Mouse (Mus musculus) G1E (cell line): ENCODE results near the gene Sult1b1. TPM values are rescaled to one million over a fixed set of nuclear protein-coding genes. Genes with fewer than 3 reads are reported as not detected.

Source experiments
- ATAC-seq: 2 replicates; pipeline ENCODE4 v1.8.0; 2016; ENCODE audit warnings: mild to moderate bottlenecking; ENCODE audit not compliant: insufficient number of reproducible peaks, poor library complexity, low FRiP score, severe bottlenecking; ENCODE audit errors: extremely low read depth
- DNase-seq: peaks from one replicate; pipeline ENCODE4 v3.0.0; 2012; ENCODE audit warnings: low spot score
- H3K27me3 ChIP-seq: 2 replicates; pipeline ENCODE4 v1.6.1; 2012; ENCODE audit warnings: mild to moderate bottlenecking, low read length, inconsistent platforms; ENCODE audit not compliant: insufficient read depth
- H3K36me3 ChIP-seq: replicated peaks from 2 replicates; pipeline ENCODE3; 2012; ENCODE audit warnings: mild to moderate bottlenecking, inconsistent platforms
- H3K4me1 ChIP-seq: 2 replicates; pipeline ENCODE4 v1.6.1; 2012; ENCODE audit warnings: low read depth, low read length, inconsistent platforms, mixed read lengths; ENCODE audit not compliant: insufficient read depth
- H3K4me3 ChIP-seq: 2 replicates; pipeline ENCODE4 v1.5.1; 2012; ENCODE audit warnings: low read depth, mild to moderate bottlenecking, inconsistent platforms, low read length, moderate library complexity, mixed read lengths
- H3K9me3 ChIP-seq: replicated peaks from 2 replicates; pipeline ENCODE4 v1.6.1; 2012; ENCODE audit warnings: inconsistent platforms
- CTCF ChIP-seq: IDR thresholded peaks from 2 replicates; pipeline ENCODE4 v1.5.1; 2012; ENCODE audit warnings: low read depth, low read length, inconsistent platforms, mixed read lengths
- GATA1 ChIP-seq: IDR thresholded peaks from 2 replicates; pipeline ENCODE4 v1.6.1; 2012; ENCODE audit warnings: borderline replicate concordance, low read length, inconsistent platforms, mixed read lengths
- GATA2 ChIP-seq: IDR thresholded peaks from 2 replicates; pipeline ENCODE4 v1.6.1; 2012; ENCODE audit warnings: low read depth, low read length, inconsistent platforms, borderline replicate concordance
- POLR2AphosphoS5 ChIP-seq: IDR thresholded peaks from 2 replicates; pipeline ENCODE4 v1.6.1; 2012; ENCODE audit warnings: low read depth, low read length, inconsistent platforms; ENCODE audit not compliant: insufficient replicate concordance
- TAL1 ChIP-seq: conservative IDR thresholded peaks from 2 replicates; pipeline ENCODE4 v1.6.1; 2012; ENCODE audit warnings: low read depth, low read length, inconsistent platforms, mixed read lengths
- polyA plus RNA-seq: library from polyadenylated mRNA; stranded (reverse); fragments of >175 nt; gene quantifications from 2 replicates; pipeline ENCODE4 v1.2.3, GENCODE M21; 2012
- total RNA-seq, 2 experiments: library from RNA; stranded (forward) in 1 of 2; stranded (reverse) in 1 of 2; fragments of 200-1000 nt in 1 of 2; fragments of >200 nt in 1 of 2; fragmentation: Nextera tagmentation in 1 of 2; gene quantifications; 2 replicates each; pipeline ENCODE4 v1.2.3; 2014 to 2017

The Sult1b1 gene
- total and polyA plus RNA-seq, 3 experiments: 0.05 TPM; not detected in 2

DNA sequence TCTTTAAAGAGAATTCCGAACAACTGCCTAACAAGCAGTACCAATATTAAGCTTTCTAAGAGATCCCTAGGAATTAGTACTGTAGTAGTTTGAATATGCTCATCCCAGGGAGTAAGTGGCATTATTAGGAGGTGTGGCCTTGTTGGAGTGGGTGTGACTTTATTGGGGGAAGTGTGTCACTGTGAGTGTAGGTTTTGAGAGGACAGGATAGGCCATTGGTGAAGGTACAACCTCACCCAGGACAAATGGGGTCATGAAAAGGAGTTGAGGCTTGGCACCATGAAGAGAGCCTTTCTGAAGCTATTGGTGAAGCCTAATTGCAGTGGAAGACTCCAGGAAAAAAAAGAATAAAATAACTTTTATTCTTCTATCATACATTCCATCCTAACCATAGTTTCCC lies 29.3 kb upstream of the Sult1b1 start:
- Histone ChIP-seq H3K4me3 (no peak overlapping the region), H3K9me3 (no peaks in the 10 kb centered on the region), H3K36me3 (no peaks in the 10 kb centered on the region), H3K27me3 (no peaks in the 10 kb centered on the region), H3K4me1 (no peaks in the 10 kb centered on the region)
- TF ChIP-seq GATA1 (no peak), TAL1 (no peak), CTCF (no peak), GATA2 (no peak), POLR2AphosphoS5 (no peak)
- ATAC-seq (no peak), DNase-seq (no peak)

DNA sequence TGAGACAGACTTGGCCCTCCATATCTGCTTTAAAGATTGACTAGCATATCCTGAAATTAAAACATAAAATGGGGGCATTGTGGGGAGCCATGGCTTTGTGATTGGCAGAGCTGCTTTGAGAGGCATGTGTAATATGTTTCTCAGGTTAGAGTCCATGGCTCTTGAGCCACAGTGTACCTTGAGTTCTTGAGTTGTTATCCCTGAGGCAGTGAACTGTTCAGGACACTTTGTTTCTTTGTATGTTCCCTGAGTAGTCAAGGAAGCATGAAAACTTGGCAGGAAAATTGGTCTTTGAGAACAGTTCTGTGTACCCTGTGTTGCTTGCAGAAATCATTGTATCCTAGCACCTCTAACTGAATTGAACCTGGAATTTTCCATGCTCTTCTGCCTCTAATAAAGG lies 25.0 kb upstream of the Sult1b1 start:
- H3K36me3 ChIP-seq: no peaks in the 10 kb centered on the region
- H3K4me3 ChIP-seq: no peak overlapping the region
- H3K27me3 ChIP-seq: no peaks in the 10 kb centered on the region
- no peak for TF ChIP-seq CTCF
- no peak for TF ChIP-seq POLR2AphosphoS5
- no peak for TF ChIP-seq GATA1
- TF ChIP-seq TAL1: no peak
- TF ChIP-seq GATA2: no peak
- H3K9me3 ChIP-seq: no peaks in the 10 kb centered on the region
- ATAC-seq (no peak), DNase-seq (no peak)
- H3K4me1 ChIP-seq: no peaks in the 10 kb centered on the region

DNA sequence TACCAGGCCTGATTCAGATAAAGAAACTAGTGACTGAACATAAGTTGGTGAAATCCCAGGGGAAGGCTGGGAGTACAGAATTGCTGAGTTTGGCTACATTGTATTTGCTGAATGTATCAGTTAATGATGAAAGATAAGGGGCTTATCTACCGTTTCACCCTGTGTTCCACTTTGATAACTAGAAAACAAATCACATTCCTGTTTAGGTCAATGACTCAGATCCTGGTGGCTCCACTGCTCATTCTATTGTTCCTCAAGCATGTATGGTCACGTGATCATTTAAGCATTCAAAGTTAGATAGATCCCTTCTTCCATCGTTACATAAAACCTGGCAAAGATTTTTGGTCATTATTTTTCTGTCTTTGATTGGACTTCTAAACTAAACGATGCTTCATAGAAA lies 24.5 kb upstream of the Sult1b1 start:
- ATAC-seq (no peak), DNase-seq (no peak)
- TF ChIP-seq CTCF (no peak), TAL1 (no peak), GATA1 (no peak), GATA2 (no peak), POLR2AphosphoS5 (no peak)
- Histone ChIP-seq H3K36me3 (no peaks in the 10 kb centered on the region), H3K9me3 (no peaks in the 10 kb centered on the region), H3K27me3 (no peaks in the 10 kb centered on the region), H3K4me1 (no peaks in the 10 kb centered on the region), H3K4me3 (no peak overlapping the region)

DNA sequence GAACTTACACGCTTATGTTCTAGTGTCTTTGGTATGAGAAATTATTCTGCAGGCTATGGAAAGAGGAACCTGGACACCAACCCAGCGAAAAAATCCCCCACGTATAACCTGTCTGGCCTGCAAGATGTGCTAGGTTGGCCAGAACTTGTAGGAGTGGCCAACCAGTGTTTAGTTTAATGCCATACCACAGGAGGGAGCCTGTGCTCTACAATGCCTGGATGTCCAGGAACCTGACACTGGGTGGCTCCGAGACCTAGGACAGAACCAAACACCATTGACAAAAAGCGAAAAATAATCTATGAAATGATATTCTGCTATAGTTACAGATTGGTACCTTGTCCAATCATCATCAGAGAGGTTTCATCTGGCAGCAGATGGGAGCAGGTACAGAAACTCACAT lies 22.1 kb upstream of the Sult1b1 start:
- Histone ChIP-seq H3K27me3 (no peaks in the 10 kb centered on the region), H3K36me3 (no peaks in the 10 kb centered on the region), H3K9me3 (no peaks in the 10 kb centered on the region), H3K4me3 (no peak overlapping the region), H3K4me1 (no peaks in the 10 kb centered on the region)
- TF ChIP-seq TAL1 (no peak), POLR2AphosphoS5 (no peak), GATA2 (no peak), CTCF (no peak), GATA1 (no peak)
- DNase-seq (no peak), ATAC-seq (no peak; the same call in 1 of the 2 replicates)

DNA sequence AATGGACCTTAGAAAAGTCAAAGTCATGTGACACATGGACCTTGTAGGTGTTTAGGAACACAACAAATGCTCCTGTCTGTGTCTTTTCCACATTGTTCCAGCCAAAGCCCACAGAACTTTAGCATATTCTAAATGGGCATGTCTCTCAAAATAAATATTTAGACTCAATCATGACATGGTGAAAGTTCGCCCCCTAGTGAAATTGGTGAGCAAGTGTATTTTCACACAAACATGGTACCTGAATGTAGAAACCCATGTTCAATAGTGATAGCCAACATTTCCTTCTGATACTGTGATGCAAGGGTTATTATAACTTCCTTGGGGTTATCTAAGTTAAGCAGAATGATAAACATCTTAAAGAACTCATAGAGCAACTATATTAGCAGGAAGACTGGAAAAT lies 12.9 kb upstream of the Sult1b1 start:
- H3K36me3 ChIP-seq: no peaks in the 10 kb centered on the region
- ATAC-seq (no peak), DNase-seq (no peak)
- H3K4me3 ChIP-seq: no peak overlapping the region
- H3K27me3 ChIP-seq: no peaks in the 10 kb centered on the region
- H3K4me1 ChIP-seq: no peaks in the 10 kb centered on the region
- TF ChIP-seq CTCF (no peak), POLR2AphosphoS5 (no peak), GATA2 (no peak), TAL1 (no peak), GATA1 (no peak)
- H3K9me3 ChIP-seq: no peaks in the 10 kb centered on the region

DNA sequence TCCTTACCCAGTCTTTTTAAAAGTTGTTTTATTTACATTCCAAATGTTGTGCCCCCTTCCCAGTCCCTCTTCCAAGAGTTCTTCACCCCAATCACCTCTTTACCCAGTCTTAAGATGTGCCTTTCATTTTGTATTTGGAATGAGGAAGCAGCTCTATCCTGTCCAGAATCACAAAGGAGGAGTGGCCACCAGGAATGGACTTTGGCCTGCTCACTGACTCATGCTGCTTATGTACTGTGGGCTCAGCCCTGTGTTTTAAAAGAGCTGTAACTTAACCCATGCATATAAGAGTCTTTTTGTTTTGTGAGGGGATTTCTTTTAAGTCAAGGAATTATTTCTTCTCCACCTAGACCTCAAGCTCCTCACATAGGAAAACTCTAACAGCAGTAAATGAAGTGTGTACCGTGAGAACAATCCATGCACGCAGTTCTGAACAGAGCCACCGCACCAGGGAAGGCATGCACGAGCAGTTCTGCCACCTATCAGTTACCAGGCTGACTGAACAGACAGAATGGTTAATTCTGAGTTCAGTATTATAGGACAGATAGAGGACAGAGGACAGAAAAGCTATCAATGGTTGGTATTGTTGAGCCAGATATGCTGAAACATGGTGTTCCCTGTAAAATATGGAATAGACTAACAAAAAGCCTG lies 1.9 kb downstream of the Sult1b1 start:
- Histone ChIP-seq H3K4me1 (no peaks in the 10 kb centered on the region), H3K36me3 (no peaks in the 10 kb centered on the region), H3K27me3 (no peaks in the 10 kb centered on the region), H3K9me3 (0 out of 2 replicates have a peak, but pooled peaks cover 4% of the 10 kb centered on the region), H3K4me3 (no peak overlapping the region)
- no peak for DNase-seq
- no peak for ATAC-seq
- no peak for TF ChIP-seq GATA2
- TF ChIP-seq CTCF: no peak
- TF ChIP-seq GATA1: no peak
- no peak for TF ChIP-seq TAL1
